Mouse (Mus musculus) ES-CJ7 (cell line): ENCODE results near the gene Trmt1.

Experiments
- DNase-seq: peaks from one replicate; pipeline ENCODE4 v3.0.0; 2011; ENCODE audit warnings: low read depth, low spot score

The Trmt1 gene

GRCm38 (mm10) chr8:84730541-84731370, 44.6 kb downstream of the Trmt1 start:
- no peak for DNase-seq

- DNase-seq = no peak
Measured at GRCm38 (mm10) chr8:84731371-84732177, 45.5 kb downstream of the Trmt1 start.

- DNase-seq = no peak
Measured at GRCm38 (mm10) chr8:84732545-84732944, 46.4 kb downstream of the Trmt1 start.

GRCm38 (mm10) chr8:84732996-84733395, 46.9 kb downstream of the Trmt1 start:
- DNase-seq = no peak

- DNase-seq = no peak
Measured at GRCm38 (mm10) chr8:84733959-84734358, 47.9 kb downstream of the Trmt1 start.

GRCm38 (mm10) chr8:84734680-84735079, 48.6 kb downstream of the Trmt1 start:
- no peak for DNase-seq

- DNase-seq = no peak
Measured at GRCm38 (mm10) chr8:84735597-84735996, 49.5 kb downstream of the Trmt1 start.

GRCm38 (mm10) chr8:84736521-84736920, 50.4 kb downstream of the Trmt1 start:
- no peak for DNase-seq

GRCm38 (mm10) chr8:84737608-84738007, 51.5 kb downstream of the Trmt1 start:
- DNase-seq = peak; percentile 93

- DNase-seq = no peak
Measured at GRCm38 (mm10) chr8:84738266-84738665, 52.2 kb downstream of the Trmt1 start.

- DNase-seq = no peak
Measured at GRCm38 (mm10) chr8:84738715-84739400, 52.8 kb downstream of the Trmt1 start.

GRCm38 (mm10) chr8:84739401-84739742, 53.3 kb downstream of the Trmt1 start:
- DNase-seq = no peak

GRCm38 (mm10) chr8:84740895-84741843, 55.1 kb downstream of the Trmt1 start:
- DNase-seq = no peak

- peak; percentile 63 for DNase-seq
Measured at GRCm38 (mm10) chr8:84742171-84743053, 56.3 kb downstream of the Trmt1 start.

- DNase-seq = no peak
Measured at GRCm38 (mm10) chr8:84743054-84743415, 56.9 kb downstream of the Trmt1 start.

GRCm38 (mm10) chr8:84743517-84744420, 57.7 kb downstream of the Trmt1 start:
- peak; percentile 23 for DNase-seq

- peak; percentile 48 for DNase-seq
Measured at GRCm38 (mm10) chr8:84745032-84745925, 59.2 kb downstream of the Trmt1 start.
